Mouse (Mus musculus) bone marrow macrophage, adult 2 months (primary cell): ENCODE results near the gene Cars2.

Source experiments
- CTCF ChIP-seq: IDR thresholded peaks from 2 replicates; pipeline ENCODE4 v1.5.1; 2012; ENCODE audit warnings: low read depth, mild to moderate bottlenecking, low read length, moderate library complexity
- POLR2A ChIP-seq: IDR thresholded peaks from 2 replicates; pipeline ENCODE4 v1.6.1; 2012; ENCODE audit warnings: mild to moderate bottlenecking, low read depth, low read length, borderline replicate concordance

- TF ChIP-seq CTCF, result no peak
- TF ChIP-seq POLR2A, result 0 out of 2 replicates have a peak, but pooled peaks have one; percentile 63
Observed at GRCm38 (mm10) chr8:11555720-11556591, 5.4 kb upstream of the Cars2 start.
